Mouse (Mus musculus) liver, embryonic 14.5 days (tissue): ENCODE data around the gene Igf1.

ENCODE experiments used
- CTCF ChIP-seq: IDR thresholded peaks from 2 replicates; pipeline ENCODE4 v1.5.1; 2016; ENCODE audit warnings: antibody characterized with exemption, low read depth, control low read depth
- EP300 ChIP-seq: IDR thresholded peaks from 2 replicates; pipeline ENCODE4 v1.6.1; 2016; ENCODE audit warnings: antibody characterized with exemption, low read depth

DNA sequence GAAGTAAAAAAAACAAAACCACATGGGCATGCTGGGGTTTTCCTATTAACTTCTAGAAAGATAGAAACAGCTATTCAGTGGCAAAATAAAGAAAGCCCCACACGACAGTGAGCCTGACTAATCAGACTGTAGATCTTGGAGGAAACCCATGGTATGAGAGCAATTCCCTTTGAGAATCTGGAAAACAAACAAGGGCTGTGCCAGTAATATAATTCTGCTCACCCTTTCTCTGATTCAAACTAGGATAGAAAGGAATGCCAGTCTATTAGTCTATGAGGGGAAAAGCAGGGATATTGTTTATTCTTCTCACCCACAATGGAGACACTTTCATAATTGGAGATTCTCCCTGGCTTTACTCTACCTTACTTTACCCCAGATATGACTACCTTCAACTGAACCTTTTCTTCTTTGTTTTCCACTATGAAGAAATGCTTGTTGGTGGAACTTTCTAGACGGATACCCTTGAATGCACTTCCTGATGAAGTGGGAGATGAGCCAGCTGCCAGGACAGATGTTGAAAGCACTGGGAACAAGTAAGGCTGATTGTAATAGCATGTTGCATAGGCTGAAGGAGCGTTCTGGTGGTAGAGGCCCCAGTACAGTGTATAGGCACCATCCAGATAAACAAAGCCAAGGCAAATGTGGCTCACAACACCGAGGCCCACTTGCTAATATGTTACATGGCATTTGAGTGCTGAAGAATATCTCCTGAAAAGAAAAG, 116.0 kb downstream of the Igf1 start:
- TF ChIP-seq CTCF (no peak), EP300 (no peak)
